Mouse (Mus musculus): ENCODE data around the gene Lemd1. TPM values are rescaled to one million over a fixed set of nuclear protein-coding genes. Genes with fewer than 3 reads are reported as not detected.
"Not testable (repeated sequence)": the region's sequence is repeated elsewhere in the genome, so short reads cannot be mapped to it uniquely, and the experiment has no call there.

The Lemd1 gene
- polyA plus RNA-seq, 1 experiment, result not detected

DNA sequence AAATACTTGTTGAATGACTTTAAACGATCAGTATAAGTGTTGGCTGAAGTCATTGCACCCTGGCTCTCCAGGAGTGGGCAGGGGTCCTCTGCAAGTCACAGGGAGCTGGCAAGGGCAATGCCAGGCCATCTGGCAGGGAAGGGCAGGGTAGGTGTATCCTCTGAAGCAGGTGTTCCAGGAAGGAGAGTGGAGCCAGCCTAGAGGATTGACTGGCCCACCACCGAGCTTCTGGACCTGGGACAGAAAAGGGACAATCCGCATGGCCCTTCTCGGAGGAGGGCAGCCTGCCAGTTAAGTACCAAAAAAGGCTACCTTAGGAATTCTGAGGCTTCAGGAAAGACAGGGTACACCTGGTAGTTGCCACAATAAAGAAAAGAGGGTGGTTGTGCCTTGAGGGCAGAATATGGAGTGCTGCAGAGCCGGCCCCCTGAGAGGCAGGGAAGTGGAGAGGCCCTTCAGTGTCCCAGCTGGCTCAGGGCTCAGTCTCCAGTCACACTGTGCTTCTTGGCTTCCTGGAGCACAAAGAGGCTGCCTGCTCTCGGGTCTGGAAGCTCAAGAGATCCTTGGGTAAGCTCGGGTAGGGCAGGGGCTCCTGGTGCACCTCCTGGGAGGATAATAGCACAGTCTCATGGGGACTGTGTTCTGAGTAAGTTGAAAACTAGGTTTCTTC lies 29.9 kb upstream of the Lemd1 start:
- no peak overlapping the region for H3K27ac ChIP-seq (ENCODE audit: insufficient read depth, low read length)
- TF ChIP-seq CTCF (IDR thresholded peaks at IDR 0.05; ENCODE audit: borderline replicate concordance, insufficient read depth, low read length) (no peak), POLR2A (IDR thresholded peaks at IDR 0.05; ENCODE audit: low read depth, low read length) (no peak)
- no peaks in the 10 kb centered on the region for H3K4me1 ChIP-seq (ENCODE audit: control insufficient read depth, insufficient read depth, low read length)
- no peak overlapping the region for H3K4me3 ChIP-seq (ENCODE audit: insufficient read depth, low read length)

DNA sequence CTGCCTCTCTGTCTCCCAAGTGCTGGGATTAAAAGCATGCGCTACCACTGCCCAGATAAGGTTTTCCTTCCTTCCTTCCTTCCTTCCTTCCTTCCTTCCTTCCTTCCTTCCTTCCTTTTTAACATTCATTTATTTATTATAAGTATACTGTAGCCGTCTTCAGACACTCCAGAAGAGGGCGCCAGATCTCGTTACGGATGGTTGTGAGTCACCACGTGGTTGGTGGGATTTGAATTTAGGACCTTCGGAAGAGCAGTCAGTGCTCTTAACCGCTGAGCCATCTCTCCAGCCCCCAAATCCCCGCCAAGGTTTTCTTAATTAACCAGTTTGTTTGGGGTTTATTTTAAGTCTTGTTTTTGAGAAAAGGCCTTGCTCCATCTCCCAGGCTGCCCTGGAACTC lies 28.6 kb upstream of the Lemd1 start:
- not testable (repeated sequence) for H3K4me1 ChIP-seq (ENCODE audit: control insufficient read depth, insufficient read depth, low read length); H3K27ac ChIP-seq (ENCODE audit: insufficient read depth, low read length); H3K4me3 ChIP-seq (ENCODE audit: insufficient read depth, low read length)

DNA sequence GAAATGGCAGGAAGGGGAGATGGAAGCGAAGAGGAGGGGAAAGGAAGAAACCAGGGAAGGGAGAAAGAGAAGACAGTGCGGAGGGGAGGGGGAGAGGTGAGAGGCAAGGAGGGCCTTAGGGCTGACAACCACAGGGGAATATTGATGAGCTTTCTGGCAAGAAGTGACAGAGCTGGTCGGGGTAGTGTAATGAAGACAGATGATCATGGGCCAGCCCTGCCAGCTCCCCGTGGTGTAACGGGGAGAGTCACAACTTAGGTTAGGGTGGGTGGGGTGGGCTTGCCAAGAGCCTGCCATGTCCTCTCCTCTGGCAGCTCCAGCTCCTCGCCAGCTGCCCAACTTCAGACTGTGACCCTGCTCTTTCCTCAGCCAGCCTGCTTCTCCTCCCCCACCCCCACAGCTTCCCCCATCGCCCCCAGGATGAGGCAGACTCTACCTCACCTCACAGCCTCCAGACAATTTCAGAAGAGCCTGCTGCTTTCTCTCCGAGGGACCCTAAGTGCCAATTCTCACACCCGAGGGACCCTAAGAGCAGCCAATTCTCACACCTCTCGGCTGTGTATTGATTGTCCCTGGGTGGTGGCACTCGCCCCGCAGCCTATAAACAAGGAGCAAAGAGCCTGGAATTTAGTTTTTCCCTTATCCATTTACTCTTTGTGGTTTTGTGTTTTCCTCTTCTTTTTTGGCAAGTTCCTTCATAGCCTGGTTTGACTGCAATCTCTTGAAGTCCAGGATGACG lies 26.3 kb upstream of the Lemd1 start:
- TF ChIP-seq POLR2A (IDR thresholded peaks at IDR 0.05; ENCODE audit: low read depth, low read length), result no peak
- TF ChIP-seq CTCF (IDR thresholded peaks at IDR 0.05; ENCODE audit: borderline replicate concordance, insufficient read depth, low read length), result no peak
- no peak overlapping the region for H3K4me3 ChIP-seq (ENCODE audit: insufficient read depth, low read length)
- H3K27ac ChIP-seq (ENCODE audit: insufficient read depth, low read length), result no peak overlapping the region
- no peaks in the 10 kb centered on the region for H3K4me1 ChIP-seq (ENCODE audit: control insufficient read depth, insufficient read depth, low read length)

DNA sequence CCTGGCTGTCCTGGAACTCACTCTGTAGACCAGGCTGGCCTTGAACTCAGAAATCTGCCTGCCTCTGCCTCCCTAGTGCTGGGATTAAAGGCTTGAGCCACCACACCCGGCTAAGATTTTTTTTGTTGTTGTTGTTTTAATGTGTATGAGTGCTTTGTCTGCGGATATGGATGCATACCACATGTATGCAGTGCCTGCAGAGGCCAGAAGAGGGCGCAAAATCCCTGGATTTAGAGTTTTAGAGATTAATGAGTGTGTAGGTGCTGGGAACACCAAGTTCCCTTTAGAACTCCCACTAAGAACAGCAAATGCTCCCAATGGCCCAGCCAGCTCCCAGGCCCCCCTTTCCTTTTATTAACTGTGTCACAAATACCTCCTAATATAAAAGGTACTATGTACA lies 25.4 kb upstream of the Lemd1 start:
- H3K4me3 ChIP-seq (ENCODE audit: insufficient read depth, low read length), result no peak overlapping the region
- TF ChIP-seq POLR2A (IDR thresholded peaks at IDR 0.05; ENCODE audit: low read depth, low read length) (no peak), CTCF (IDR thresholded peaks at IDR 0.05; ENCODE audit: borderline replicate concordance, insufficient read depth, low read length) (no peak)
- no peak overlapping the region for H3K27ac ChIP-seq (ENCODE audit: insufficient read depth, low read length)
- H3K4me1 ChIP-seq (ENCODE audit: control insufficient read depth, insufficient read depth, low read length), result no peaks in the 10 kb centered on the region

DNA sequence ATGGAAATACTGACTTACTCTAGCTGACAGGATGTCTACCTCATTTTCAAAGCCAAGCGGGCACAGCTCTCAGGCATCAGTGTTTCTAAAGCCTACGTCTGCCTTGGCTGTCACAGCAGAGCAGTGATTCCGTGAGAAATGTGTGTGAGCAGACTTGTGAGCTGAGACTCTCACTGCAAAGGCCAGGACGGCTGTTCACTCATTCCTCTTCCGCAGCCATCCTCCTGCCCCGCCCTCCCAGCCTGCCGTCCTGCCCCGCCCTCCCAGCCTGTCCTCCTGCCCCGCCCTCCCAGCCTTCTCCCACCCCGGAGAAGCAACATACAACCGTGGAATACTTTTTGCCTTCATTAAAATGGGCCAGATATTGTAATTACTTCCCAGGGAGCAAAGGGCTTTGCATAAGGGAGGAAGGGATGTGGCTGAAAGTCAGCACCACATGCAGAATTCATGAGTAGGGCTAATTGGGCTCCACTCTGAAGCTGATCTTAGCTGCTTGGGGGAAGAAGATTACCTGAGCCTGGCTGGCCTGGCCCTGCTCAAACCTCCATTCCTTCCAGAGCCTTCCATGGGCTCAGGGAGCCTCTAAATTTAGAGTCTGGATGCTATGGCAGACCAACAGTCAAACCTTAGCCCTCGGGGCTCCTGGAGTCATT lies 23.0 kb upstream of the Lemd1 start:
- Histone ChIP-seq H3K4me3 (ENCODE audit: insufficient read depth, low read length) (no peak overlapping the region), H3K27ac (ENCODE audit: insufficient read depth, low read length) (no peak overlapping the region), H3K4me1 (ENCODE audit: control insufficient read depth, insufficient read depth, low read length) (no peaks in the 10 kb centered on the region)
- TF ChIP-seq CTCF (IDR thresholded peaks at IDR 0.05; ENCODE audit: borderline replicate concordance, insufficient read depth, low read length) (no peak), POLR2A (IDR thresholded peaks at IDR 0.05; ENCODE audit: low read depth, low read length) (no peak)

DNA sequence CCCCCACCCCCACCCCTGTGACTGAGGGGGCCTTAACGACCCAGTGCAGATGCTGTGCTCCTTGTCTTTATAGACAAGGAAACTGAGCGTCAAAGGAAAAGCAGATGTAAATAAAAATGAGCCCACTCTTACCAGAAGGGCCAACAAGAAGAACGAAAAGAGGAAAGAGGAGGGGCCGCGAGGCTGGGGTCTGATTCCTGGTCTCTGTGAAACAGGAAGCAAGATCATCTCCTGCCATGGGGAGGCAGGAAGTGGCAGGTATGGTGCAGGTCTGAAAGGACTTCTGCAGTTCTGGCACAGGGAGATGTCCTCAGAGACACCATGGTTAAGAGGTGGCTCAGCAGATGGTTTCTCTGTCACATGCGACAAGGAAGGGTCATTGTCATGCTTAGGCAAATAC lies 20.5 kb upstream of the Lemd1 start:
- Histone ChIP-seq H3K27ac (ENCODE audit: insufficient read depth, low read length) (no peak overlapping the region), H3K4me3 (ENCODE audit: insufficient read depth, low read length) (no peak overlapping the region), H3K4me1 (ENCODE audit: control insufficient read depth, insufficient read depth, low read length) (no peaks in the 10 kb centered on the region)
- TF ChIP-seq POLR2A (IDR thresholded peaks at IDR 0.05; ENCODE audit: low read depth, low read length) (no peak), CTCF (IDR thresholded peaks at IDR 0.05; ENCODE audit: borderline replicate concordance, insufficient read depth, low read length) (no peak)

DNA sequence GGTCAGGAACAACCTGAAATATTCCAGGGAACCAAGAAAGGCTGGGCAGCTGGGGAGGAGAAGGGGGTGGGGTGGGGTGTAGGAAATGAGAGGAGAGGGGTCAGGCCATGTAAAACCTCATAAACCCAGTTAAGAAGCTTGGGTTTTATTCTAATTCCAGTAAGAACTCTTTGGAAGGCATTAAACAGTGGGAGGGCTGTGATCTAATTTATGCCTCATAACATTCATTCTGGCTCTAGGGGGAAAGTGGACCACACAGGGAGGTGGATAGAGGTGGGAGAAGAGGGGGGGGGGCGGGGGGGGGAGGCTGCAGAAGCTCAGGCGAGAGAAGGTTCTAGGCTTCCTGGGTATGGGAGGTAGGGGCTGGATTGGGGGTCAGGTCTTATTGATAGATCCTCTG lies 19.6 kb upstream of the Lemd1 start:
- no peaks in the 10 kb centered on the region for H3K4me1 ChIP-seq (ENCODE audit: control insufficient read depth, insufficient read depth, low read length)
- TF ChIP-seq CTCF (IDR thresholded peaks at IDR 0.05; ENCODE audit: borderline replicate concordance, insufficient read depth, low read length) (no peak), POLR2A (IDR thresholded peaks at IDR 0.05; ENCODE audit: low read depth, low read length) (no peak)

DNA sequence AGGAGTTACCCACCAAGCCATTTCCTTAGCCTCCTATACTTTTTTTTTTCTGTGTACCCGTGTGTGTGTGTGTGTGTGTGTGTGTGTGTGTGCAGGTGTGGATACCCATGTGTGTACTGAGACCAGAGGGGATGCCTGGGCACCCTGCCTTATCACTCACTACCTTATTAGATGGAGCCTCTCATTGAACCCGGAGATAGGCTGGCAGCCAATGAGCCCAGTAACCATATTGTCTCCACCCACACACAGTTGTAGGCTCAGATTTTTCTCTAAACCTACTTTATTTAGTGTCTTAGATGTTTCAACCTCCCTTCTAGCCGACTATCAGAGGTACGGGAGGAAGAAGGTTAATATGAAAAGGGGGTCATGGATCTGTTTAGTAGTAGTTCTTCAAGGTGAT lies 4.9 kb upstream of the Lemd1 start:
- Histone ChIP-seq H3K4me1 (ENCODE audit: control insufficient read depth, insufficient read depth, low read length) (no peaks in the 10 kb centered on the region), H3K27ac (ENCODE audit: insufficient read depth, low read length) (no peak overlapping the region), H3K4me3 (ENCODE audit: insufficient read depth, low read length) (no peak overlapping the region)
- TF ChIP-seq POLR2A (IDR thresholded peaks at IDR 0.05; ENCODE audit: low read depth, low read length), result no peak
- no peak for TF ChIP-seq CTCF (IDR thresholded peaks at IDR 0.05; ENCODE audit: borderline replicate concordance, insufficient read depth, low read length)

More for the DNA sequence above, 19.6 kb upstream of the Lemd1 start:
- no peak overlapping the region for H3K27ac ChIP-seq (ENCODE audit: insufficient read depth, low read length)
- no peak overlapping the region for H3K4me3 ChIP-seq (ENCODE audit: insufficient read depth, low read length)

DNA sequence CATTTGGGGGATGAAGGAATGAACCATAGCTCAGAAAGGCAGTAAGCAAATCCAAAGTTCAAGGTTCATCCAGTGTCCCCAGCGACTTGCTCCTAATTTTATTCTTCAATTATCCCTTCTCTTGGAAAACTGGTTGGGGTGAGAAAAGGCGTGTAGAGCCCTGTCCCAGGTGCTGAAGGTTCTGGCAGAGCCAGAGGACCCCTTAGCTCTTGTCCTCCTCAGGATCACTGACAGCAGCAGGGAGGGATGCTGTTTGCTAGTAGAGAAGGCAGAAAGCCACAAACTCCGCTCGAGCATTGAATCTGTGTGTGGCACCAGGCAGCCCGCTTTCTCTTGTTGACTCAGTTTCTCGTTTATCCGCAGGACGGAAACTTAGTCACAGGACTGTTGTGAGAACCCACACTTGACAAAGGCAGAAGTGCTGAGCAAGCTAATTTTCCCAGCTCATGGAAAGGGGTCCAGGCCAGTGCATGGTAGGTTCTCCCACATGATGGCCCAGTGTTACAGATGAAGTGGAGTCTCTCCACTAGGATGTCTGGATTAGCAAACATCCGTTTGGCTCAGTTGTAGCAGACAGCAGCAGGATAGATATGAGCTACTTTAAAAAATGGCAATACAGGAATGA lies 2.7 kb upstream of the Lemd1 start:
- no peak for TF ChIP-seq POLR2A (IDR thresholded peaks at IDR 0.05; ENCODE audit: low read depth, low read length)
- no peak for TF ChIP-seq CTCF (IDR thresholded peaks at IDR 0.05; ENCODE audit: borderline replicate concordance, insufficient read depth, low read length)
- no peaks in the 10 kb centered on the region for H3K4me1 ChIP-seq (ENCODE audit: control insufficient read depth, insufficient read depth, low read length)
- H3K4me3 ChIP-seq (ENCODE audit: insufficient read depth, low read length), result no peak overlapping the region
- no peak overlapping the region for H3K27ac ChIP-seq (ENCODE audit: insufficient read depth, low read length)

DNA sequence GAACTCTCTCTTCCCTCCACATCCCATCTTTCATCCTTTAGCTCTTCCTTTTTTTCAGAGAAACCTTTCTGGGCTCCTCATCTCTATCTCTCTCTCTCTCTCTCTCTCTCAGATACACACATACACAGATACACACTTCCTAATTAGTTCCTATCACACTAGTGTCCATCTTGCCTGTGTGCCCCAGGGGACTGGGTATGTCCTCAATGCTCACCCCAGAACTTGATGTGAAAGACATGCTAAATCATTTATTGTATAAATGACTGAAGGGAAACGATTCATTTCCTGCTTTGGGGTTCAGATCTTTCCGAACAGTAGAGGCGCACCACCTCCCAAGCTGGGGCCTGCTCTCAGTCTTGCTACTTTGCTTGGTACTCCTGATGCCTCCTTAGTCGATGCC lies 2.0 kb upstream of the Lemd1 start:
- no peak overlapping the region for H3K4me3 ChIP-seq (ENCODE audit: insufficient read depth, low read length)
- no peak overlapping the region for H3K27ac ChIP-seq (ENCODE audit: insufficient read depth, low read length)
- TF ChIP-seq CTCF (IDR thresholded peaks at IDR 0.05; ENCODE audit: borderline replicate concordance, insufficient read depth, low read length), result no peak
- no peak for TF ChIP-seq POLR2A (IDR thresholded peaks at IDR 0.05; ENCODE audit: low read depth, low read length)
- no peaks in the 10 kb centered on the region for H3K4me1 ChIP-seq (ENCODE audit: control insufficient read depth, insufficient read depth, low read length)
